Mouse (Mus musculus) kidney, embryonic 15.5 days (tissue): ENCODE data around the gene Celf5. TPM values are rescaled to one million over a fixed set of nuclear protein-coding genes. Genes with fewer than 3 reads are reported as not detected.

ENCODE experiments used
- ATAC-seq: fragments of 200-750 bp; cut with Nextera tagmentation; replicated peaks from 2 replicates; pipeline ENCODE4 v1.8.0; 2017; ENCODE audit warnings: moderate TSS enrichment; ENCODE audit not compliant: low FRiP score
- H3K27ac ChIP-seq: fragments of 300-500 bp; sonication (generic); 2 replicates; pipeline ENCODE4 v1.5.1; 2015; ENCODE audit warnings: mild to moderate bottlenecking, inconsistent platforms
- H3K27me3 ChIP-seq: fragments of 300-500 bp; sonication (generic); 2 replicates; pipeline ENCODE4 v1.6.1; 2015; ENCODE audit warnings: inconsistent platforms
- H3K36me3 ChIP-seq: fragments of 300-500 bp; sonication (generic); 2 replicates; pipeline ENCODE4 v1.6.1; 2015; ENCODE audit warnings: inconsistent platforms
- H3K4me1 ChIP-seq: fragments of 300-500 bp; sonication (generic); 2 replicates; pipeline ENCODE4 v1.6.1; 2015; ENCODE audit warnings: inconsistent platforms
- H3K4me2 ChIP-seq: fragments of 300-500 bp; sonication (generic); 2 replicates; pipeline ENCODE4 v1.6.1; 2015; ENCODE audit warnings: moderate library complexity, mild to moderate bottlenecking, inconsistent platforms
- H3K4me3 ChIP-seq: fragments of 300-500 bp; sonication (generic); replicated peaks from 2 replicates; pipeline ENCODE4 v1.5.1; 2015; ENCODE audit warnings: mild to moderate bottlenecking, inconsistent platforms
- H3K9ac ChIP-seq: fragments of 300-500 bp; sonication (generic); 2 replicates; pipeline ENCODE4 v1.6.1; 2015; ENCODE audit warnings: mild to moderate bottlenecking, inconsistent platforms
- H3K9me3 ChIP-seq: fragments of 300-500 bp; sonication (generic); replicated peaks from 2 replicates; pipeline ENCODE4 v1.6.1; 2016; ENCODE audit warnings: inconsistent platforms
- WGBS: fragments of 180-500 bp; shearing (Covaris S2); methylation state at CpG from one replicate; pipeline ENCODE4 v1.1.7; 2015; ENCODE audit warnings: mixed read lengths; 5-methylcytosine and 5-hydroxymethylcytosine counted together
- polyA plus RNA-seq: library from polyadenylated mRNA; unstranded; fragments of >200 nt; fragmentation: Nextera tagmentation; extraction: Ambion mirVana; gene quantifications from 2 replicates; pipeline ENCODE4 v1.2.1, GENCODE M21; 2015

The Celf5 gene
- polyA plus RNA-seq, 1 experiment from 2014 or later: 0.82 TPM

DNA sequence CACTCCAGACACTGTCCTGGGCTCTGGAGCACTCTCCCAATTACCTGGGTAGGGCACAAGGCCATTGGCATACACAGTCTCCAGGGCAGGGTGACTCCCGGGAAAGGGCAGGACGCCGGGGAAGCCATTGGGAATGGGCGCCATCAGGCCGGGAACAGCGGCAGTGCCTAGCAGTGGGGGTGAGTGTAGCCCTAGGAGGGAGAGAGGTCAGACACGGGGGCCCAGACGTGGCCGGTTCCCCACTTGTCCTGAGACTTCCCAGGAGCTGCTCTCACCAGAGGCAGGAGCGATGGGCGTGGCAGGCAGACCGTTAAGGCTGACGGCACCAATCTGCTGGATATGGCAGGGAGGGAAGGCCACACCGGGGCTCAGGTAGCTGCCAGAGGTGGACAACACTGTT, 15.6 kb downstream of the Celf5 start:
- Histone ChIP-seq H3K4me3 (no peak overlapping the region), H3K27ac (no peak overlapping the region), H3K9me3 (no peaks in the 10 kb centered on the region), H3K9ac (no peak overlapping the region), H3K4me1 (peaks cover 19% of the 10 kb centered on the region), H3K36me3 (no peaks in the 10 kb centered on the region), H3K4me2 (no peak overlapping the region), H3K27me3 (peaks cover 89% of the 10 kb centered on the region)
- no peak for ATAC-seq
- WGBS: 54% methylated on average over 14 of the region's 14 CpGs

DNA sequence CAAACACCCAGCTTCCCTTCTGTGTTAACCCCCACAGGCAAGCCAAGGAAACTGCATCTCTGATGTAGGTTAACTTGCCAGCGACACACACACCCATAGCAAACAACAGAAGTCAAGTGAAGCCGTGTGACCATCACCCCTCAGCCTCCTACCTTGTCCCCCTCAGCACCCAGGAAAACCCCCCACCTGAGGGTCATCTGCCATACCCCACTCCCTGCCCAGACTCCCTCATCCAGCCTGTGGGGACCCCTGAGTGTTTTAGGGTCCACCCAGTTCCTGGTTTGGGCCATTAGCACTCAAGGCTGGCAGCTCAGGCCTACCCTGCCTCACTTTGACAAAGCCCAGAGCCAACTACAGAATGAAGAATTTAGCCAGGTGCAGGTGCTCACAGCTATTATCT, 16.4 kb downstream of the Celf5 start:
- H3K27me3 ChIP-seq: peaks cover 89% of the 10 kb centered on the region
- H3K36me3 ChIP-seq: no peaks in the 10 kb centered on the region
- no peak overlapping the region for H3K27ac ChIP-seq
- ATAC-seq: no peak
- H3K9me3 ChIP-seq: no peaks in the 10 kb centered on the region
- no peak overlapping the region for H3K9ac ChIP-seq
- no peak overlapping the region for H3K4me2 ChIP-seq
- H3K4me3 ChIP-seq: no peak overlapping the region
- H3K4me1 ChIP-seq: peaks cover 22% of the 10 kb centered on the region
- WGBS: 67% methylated on average over 2 of the region's 2 CpGs

DNA sequence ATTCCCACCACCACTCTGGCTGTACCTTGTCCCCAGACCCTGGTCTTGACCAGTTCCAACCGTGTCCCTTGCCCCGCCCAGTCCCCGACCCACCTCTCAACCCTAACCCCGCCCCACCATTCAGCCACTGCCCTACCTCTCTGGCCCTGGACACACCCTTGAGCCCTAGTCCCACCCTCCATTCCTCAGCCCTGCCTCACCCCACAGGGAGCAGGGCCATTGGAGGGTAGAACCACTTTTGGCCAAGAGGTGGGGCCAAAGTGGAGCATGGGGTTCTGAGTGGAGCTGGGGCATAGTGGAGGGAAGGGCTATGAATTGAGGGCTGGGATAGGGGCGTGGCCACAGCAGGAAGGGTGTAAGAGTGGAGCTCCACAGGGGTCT, 17.3 kb downstream of the Celf5 start:
- ATAC-seq: peak; percentile 24
- no peaks in the 10 kb centered on the region for H3K36me3 ChIP-seq
- H3K27ac ChIP-seq: no peak overlapping the region
- H3K4me2 ChIP-seq: peak overlapping the region; percentile 74
- WGBS: 8% methylated on average over 5 of the region's 5 CpGs
- H3K4me1 ChIP-seq: peaks cover 27% of the 10 kb centered on the region
- H3K9ac ChIP-seq: no peak overlapping the region
- no peaks in the 10 kb centered on the region for H3K9me3 ChIP-seq
- H3K27me3 ChIP-seq: peaks cover 91% of the 10 kb centered on the region
- H3K4me3 ChIP-seq: peak overlapping the region; percentile 44; the same call in 1 of the 2 replicates

DNA sequence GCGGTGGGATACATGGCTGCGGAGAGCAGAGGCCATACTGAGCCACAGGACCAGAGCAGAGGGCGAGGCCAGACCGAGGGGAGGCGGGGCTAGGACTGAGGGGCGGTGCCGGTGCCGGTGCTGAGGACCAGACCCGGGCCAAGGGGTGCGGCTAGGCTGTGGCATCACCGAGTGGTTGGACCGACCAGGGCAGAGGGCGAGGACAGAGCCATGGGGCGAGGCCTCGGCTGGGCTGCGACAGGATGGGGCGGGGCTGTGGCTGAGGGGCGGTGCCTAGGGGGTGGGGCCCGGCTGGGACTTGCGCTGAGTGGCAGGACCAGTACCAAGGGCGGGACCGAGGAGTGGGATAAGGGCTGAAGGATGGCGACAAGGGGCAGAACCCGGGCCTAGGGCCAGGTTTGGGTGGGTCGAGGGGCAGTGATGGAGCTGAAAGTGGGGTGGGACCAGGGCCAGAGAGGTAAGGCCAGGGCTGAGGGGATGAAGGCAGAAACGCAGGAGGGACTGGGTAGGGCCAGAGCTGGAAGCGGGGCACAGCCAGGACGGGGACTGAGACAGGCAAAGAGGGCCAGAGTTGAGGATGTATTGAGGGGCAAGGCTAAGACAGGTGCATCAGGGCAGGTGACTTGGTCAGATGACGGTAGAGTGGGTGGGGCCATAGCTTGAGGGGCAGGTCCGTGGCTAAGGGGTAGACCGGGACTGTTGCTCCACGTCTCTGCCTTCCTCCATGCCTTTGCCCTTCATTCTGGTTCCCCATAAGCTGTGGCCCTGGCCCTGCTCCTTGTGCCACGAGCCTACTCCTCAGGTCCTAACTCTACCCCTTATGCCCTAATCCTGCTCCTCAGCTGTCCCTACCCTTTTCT, 17.9 kb downstream of the Celf5 start:
- Histone ChIP-seq H3K9me3 (no peaks in the 10 kb centered on the region), H3K27me3 (peaks cover 95% of the 10 kb centered on the region)
- 1% methylated on average over 33 of the region's 33 CpGs for WGBS

DNA sequence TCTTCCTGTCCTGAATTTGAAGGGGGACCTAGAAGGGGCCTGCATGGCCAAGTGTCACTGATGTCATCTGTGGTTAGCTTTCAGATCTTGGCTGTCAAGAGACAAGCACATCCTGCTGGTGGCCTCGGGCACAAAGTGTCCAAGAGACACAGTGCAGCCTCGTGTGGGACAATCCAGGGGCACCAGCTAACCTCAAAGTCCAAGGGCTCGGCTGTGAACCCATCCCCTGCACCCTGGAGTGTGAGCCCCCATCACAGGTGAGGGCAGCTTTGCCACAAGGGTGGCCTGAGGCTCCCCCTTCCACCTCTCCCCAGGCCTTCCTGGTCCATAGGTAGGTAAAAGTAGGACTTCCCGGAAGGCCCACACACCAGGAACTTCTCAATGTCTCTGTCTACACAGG, 19.0 kb downstream of the Celf5 start:
- Histone ChIP-seq H3K4me1 (peaks cover 27% of the 10 kb centered on the region), H3K27ac (no peak overlapping the region), H3K4me3 (no peak overlapping the region), H3K4me2 (peak overlapping the region; percentile 74; the same call in 1 of the 2 replicates), H3K9ac (no peak overlapping the region), H3K36me3 (no peaks in the 10 kb centered on the region), H3K27me3 (peaks cover 94% of the 10 kb centered on the region), H3K9me3 (no peaks in the 10 kb centered on the region)
- ATAC-seq: no peak
- WGBS: 73% methylated on average over 4 of the region's 4 CpGs

More for the DNA sequence above, 17.9 kb downstream of the Celf5 start:
- H3K9ac ChIP-seq: no peak overlapping the region
- H3K27ac ChIP-seq: no peak overlapping the region
- H3K36me3 ChIP-seq: no peaks in the 10 kb centered on the region
- H3K4me2 ChIP-seq: peak overlapping the region; percentile 74
- peak; percentile 86 for ATAC-seq
- peak overlapping the region; percentile 44 for H3K4me3 ChIP-seq
- H3K4me1 ChIP-seq: peaks cover 27% of the 10 kb centered on the region

DNA sequence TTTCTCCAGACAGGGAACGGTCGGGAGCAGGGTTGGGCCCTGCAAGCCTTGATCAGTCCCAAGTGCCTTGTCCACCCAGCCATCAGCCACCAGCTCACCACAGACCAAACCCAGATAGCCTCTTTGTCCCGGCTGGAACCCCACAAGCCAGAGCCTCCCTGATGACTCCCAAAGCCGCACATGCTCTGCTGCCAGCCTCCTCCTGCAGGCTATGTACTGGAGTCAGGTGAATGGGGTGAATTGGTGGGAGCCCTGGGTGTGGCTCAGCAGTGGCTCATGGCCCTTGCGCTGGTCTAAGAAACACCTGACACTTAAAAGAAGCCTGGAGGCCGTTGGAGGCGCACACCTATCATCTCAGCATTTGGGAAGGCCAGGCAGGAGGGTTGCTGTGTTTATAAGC, 19.6 kb downstream of the Celf5 start:
- ATAC-seq: no peak
- H3K9me3 ChIP-seq: no peaks in the 10 kb centered on the region
- H3K4me1 ChIP-seq: peaks cover 27% of the 10 kb centered on the region
- H3K4me3 ChIP-seq: no peak overlapping the region
- H3K27me3 ChIP-seq: peaks cover 98% of the 10 kb centered on the region
- H3K4me2 ChIP-seq: no peak overlapping the region
- no peak overlapping the region for H3K9ac ChIP-seq
- no peak overlapping the region for H3K27ac ChIP-seq
- no peaks in the 10 kb centered on the region for H3K36me3 ChIP-seq
- WGBS: 80% methylated on average over 7 of the region's 7 CpGs

DNA sequence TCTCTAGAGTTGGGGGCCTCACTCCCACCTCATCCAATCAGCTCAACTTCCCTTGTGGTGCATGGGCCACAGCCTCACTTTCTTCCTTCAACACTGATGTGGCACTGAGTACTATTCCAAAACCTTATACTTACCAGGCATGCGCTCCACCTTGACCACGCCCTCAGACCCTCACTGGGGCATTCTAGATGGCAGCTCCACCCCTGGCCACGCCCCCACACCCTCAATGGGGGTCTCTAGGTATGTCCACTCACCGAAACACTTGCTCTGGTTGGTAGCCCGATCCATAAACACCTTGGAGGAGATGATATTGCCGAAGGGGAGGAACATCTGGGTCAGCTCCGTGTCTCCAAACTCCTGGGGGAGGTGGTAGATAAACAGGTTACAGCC, 20.1 kb downstream of the Celf5 start:
- ATAC-seq: no peak
- Histone ChIP-seq H3K9ac (no peak overlapping the region), H3K4me2 (peak overlapping the region; percentile 42), H3K9me3 (no peaks in the 10 kb centered on the region), H3K4me1 (peaks cover 27% of the 10 kb centered on the region), H3K27ac (no peak overlapping the region), H3K4me3 (peak overlapping the region; percentile 21; the same call in 1 of the 2 replicates), H3K27me3 (peaks cover 99% of the 10 kb centered on the region), H3K36me3 (no peaks in the 10 kb centered on the region)
- 34% methylated on average over 7 of the region's 7 CpGs for WGBS

DNA sequence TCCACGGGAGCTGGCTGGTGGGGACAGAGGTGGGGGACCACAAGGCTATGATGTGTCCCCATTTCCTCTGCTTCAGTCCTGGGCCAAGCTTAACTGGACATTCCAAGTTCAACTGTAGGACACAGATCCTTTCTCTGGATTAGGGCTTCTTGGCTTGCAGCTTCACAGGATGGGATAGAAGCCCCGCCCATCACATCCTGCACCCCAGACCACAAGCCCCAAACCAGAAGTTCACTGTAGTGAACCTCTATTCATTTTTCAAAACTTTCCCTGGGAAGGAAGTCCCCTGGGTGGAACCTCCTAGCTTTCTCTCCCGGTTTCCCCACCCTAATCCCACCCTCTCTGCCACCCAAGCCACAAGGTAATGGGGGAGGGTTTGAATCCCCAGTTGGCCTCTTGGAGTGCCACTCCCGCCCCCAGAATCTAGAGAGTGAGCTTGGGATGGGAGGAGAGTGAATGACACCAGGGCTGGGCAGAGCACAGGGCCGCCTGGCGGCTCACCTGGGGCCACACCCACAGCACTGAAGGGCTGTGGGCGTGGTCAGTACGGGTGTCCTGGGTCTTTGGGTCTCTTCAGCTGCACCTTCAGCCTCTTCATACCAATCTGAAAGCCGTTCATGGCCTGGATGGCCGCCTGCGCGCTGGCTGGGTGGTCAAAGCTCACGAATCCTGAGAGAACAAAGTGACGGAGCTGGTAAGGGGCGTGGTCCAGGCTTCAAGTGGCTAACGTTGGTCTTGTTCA, 20.7 kb downstream of the Celf5 start:
- 4% methylated on average over 16 of the region's 16 CpGs for WGBS
- Histone ChIP-seq H3K4me3 (peak overlapping the region; percentile 21), H3K4me2 (peak overlapping the region; percentile 42), H3K27me3 (peaks cover 99% of the 10 kb centered on the region), H3K36me3 (no peaks in the 10 kb centered on the region), H3K9me3 (no peaks in the 10 kb centered on the region), H3K4me1 (peaks cover 27% of the 10 kb centered on the region), H3K9ac (no peak overlapping the region), H3K27ac (no peak overlapping the region)
- no peak for ATAC-seq

DNA sequence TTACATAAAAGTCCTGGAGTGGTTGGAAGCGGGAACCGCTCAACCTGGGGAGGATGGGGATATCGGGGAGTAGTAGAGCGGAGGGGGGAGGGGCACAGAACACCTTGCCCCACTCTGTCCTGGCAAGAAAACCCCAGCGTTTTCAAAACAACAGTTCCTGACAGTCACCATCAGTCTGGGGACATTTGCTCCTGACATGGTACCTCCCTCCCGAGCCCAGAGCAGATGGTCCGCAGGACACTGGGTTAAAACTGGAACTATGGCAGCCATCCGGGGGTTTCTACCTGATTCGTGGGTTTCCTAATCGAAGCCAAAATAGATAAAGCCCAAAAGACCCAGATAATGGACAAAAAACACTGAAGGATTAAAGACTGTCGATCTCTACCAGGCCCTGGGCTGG, 21.6 kb downstream of the Celf5 start:
- ATAC-seq: no peak
- Histone ChIP-seq H3K27me3 (peaks cover 99% of the 10 kb centered on the region), H3K27ac (no peak overlapping the region), H3K4me2 (no peak overlapping the region), H3K9me3 (no peaks in the 10 kb centered on the region), H3K4me1 (peaks cover 27% of the 10 kb centered on the region), H3K36me3 (no peaks in the 10 kb centered on the region), H3K9ac (no peak overlapping the region), H3K4me3 (no peak overlapping the region)
- 38% methylated on average over 11 of the region's 11 CpGs for WGBS

DNA sequence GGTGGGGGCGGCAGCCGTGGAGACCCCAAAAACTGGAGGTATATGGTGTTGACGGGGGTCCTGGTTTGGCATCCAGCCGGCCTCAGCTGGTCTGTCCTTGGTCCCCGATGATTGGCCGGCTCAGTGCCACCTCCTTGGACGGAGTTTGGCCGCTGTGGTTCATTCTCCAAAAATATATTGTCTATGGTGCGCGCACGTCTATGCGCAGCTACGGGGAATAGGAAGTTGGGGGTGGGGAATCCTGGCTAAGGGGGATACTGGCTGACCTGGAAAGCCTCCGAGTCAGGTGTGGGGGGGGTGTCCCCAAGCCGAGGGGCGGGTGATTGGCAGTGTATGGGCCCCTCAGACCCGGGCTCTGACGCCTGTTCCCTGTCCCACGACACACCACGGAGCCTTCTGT, 22.0 kb downstream of the Celf5 start:
- H3K4me2 ChIP-seq: no peak overlapping the region
- H3K4me1 ChIP-seq: peaks cover 27% of the 10 kb centered on the region
- H3K27ac ChIP-seq: no peak overlapping the region
- WGBS: 24% methylated on average over 20 of the region's 20 CpGs
- H3K9me3 ChIP-seq: no peaks in the 10 kb centered on the region
- peaks cover 99% of the 10 kb centered on the region for H3K27me3 ChIP-seq
- no peak overlapping the region for H3K9ac ChIP-seq
- no peak overlapping the region for H3K4me3 ChIP-seq
- no peak for ATAC-seq
- no peaks in the 10 kb centered on the region for H3K36me3 ChIP-seq

DNA sequence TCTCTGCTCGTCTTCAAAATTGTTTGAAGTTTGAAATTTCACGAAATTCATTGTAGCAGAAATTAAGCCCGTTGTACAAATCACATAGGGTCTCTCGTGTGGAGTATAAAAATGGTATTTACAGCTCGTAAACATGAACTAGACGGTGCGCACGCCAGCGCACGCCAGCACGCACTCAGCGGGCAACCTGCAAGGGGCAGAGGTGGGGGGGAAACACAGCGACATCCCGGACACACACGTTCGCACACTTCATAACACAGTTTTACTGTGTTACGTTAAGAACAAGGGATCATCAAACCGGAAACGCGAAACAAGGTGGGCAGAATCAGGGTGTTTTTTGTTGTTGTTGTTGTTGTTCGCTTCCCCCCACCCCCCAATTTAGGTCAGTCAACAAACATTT, 23.1 kb downstream of the Celf5 start:
- ATAC-seq: no peak
- Histone ChIP-seq H3K4me2 (no peak overlapping the region), H3K9ac (no peak overlapping the region), H3K36me3 (no peaks in the 10 kb centered on the region), H3K27me3 (peaks cover 99% of the 10 kb centered on the region), H3K4me1 (peaks cover 18% of the 10 kb centered on the region), H3K27ac (no peak overlapping the region), H3K4me3 (no peak overlapping the region), H3K9me3 (no peaks in the 10 kb centered on the region)
- 69% methylated on average over 21 of the region's 21 CpGs for WGBS

DNA sequence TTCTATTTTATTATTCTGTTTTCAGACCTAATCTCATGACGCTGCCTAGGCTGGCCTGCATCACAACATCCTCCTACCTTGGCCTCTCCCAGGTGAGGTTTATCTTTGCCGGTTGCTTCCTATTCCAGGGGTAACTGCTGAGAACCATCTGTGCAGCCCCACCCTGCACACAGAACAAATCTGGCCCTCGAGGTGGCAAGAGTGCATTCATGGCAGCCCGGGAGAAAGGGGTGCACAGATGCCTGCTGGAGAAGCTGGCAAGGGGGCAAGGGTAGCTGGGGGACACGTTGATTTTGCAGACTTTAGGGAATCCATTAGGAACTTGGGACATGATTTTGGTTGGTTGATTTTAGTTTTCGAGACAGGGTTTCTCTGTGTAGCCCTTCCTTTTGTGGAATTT, 24.2 kb downstream of the Celf5 start:
- Histone ChIP-seq H3K4me1 (peaks cover 12% of the 10 kb centered on the region), H3K36me3 (no peaks in the 10 kb centered on the region), H3K9me3 (no peaks in the 10 kb centered on the region), H3K9ac (no peak overlapping the region), H3K27me3 (peaks cover 99% of the 10 kb centered on the region), H3K27ac (no peak overlapping the region), H3K4me3 (no peak overlapping the region), H3K4me2 (no peak overlapping the region)
- 84% methylated on average over 6 of the region's 6 CpGs for WGBS
- no peak for ATAC-seq
